12 mouse cellular contexts compared by ENCODE assay signal in the genomic region with DNA sequence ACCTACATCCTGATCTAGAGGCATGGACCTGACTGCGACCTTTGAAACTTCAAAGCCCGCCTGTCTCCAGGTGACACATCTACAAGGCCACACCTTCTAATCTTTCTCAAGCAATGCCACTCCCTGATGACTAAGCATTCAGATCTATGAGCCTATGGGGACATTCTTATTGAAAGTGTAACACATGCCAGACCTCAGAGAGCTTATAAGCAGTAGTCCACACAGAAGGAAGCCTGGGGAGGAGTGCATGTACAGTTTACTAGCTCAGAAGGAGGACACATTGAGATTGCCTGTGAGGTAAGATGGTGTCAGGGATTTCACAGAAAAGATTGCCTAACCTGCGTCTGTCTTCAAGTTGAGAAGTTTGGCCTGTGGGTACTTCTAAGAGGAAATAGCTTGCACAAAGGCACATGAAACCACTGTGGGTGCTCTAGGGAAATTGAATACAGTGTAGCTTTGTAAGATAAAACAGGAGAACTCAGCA. TPM values are rescaled to one million over a fixed set of nuclear protein-coding genes. Genes with fewer than 3 reads are reported as not detected.
DNase-seq lines count a peak whose midpoint lies in the region; ATAC-seq and TF ChIP-seq lines count a peak whose summit lies in the region.
"Had no signal": no experiment of that assay in that cellular context is flagged by ENCODE, and none has a peak within 500 bp of the region (broad histone marks: within the 10 kb centered on the region; RNA-seq: fewer than 3 reads in every experiment).

No protein-coding gene starts in this region.

- H3K36me3 ChIP-seq in thymus, adult 2 months (ENCODE audit: control insufficient read depth, insufficient read depth, low read length): no peaks in the 10 kb centered on the region
- no peaks in the 10 kb centered on the region for H3K36me3 ChIP-seq in liver, embryonic 12.5 days
- H3K36me3 ChIP-seq in stomach, postnatal 0 days (ENCODE audit: control insufficient read depth, insufficient read depth, low read length): no peaks in the 10 kb centered on the region
- no peaks in the 10 kb centered on the region for H3K36me3 ChIP-seq in kidney, adult 2 months (ENCODE audit: control insufficient read depth, insufficient read depth, low read length)
- no peaks in the 10 kb centered on the region for H3K36me3 ChIP-seq in kidney, embryonic 14.5 days (ENCODE audit: control insufficient read depth, insufficient read depth, low read length)

- 65% methylated on average over 3 of the region's 3 CpGs for WGBS in thymus, adult 2 months
- WGBS in liver, embryonic 12.5 days (ENCODE audit: insufficient replicate concordance): 42% methylated on average over 3 of the region's 3 CpGs
- 63% methylated on average over 3 of the region's 3 CpGs for WGBS in stomach, postnatal 0 days
- 83% methylated on average over 3 of the region's 3 CpGs for WGBS in kidney, adult 2 months
- WGBS in kidney, embryonic 14.5 days: 80% methylated on average over 3 of the region's 3 CpGs

- no peak for DNase-seq in thymus, adult 2 months
- no peak for DNase-seq in thymus, postnatal 4 days
- DNase-seq in c-Kit-positive CD71-positive TER-119-negative erythroid progenitor cells, embryonic 14.5 days (ENCODE audit: low read depth): peak; percentile 67
- DNase-seq in stomach, postnatal 0 days (ENCODE audit: low spot score): peak; percentile 66
- no peak for DNase-seq in kidney, adult 2 months
- DNase-seq in cerebellum, adult 11-12 months: no peak
- DNase-seq: cerebellum, postnatal 10 days had no signal

- ATAC-seq in liver, embryonic 12.5 days: peak; percentile 74
- ATAC-seq in stomach, postnatal 0 days (ENCODE audit: low FRiP score, low TSS enrichment): peak; percentile 95
- ATAC-seq in kidney, embryonic 14.5 days (ENCODE audit: low FRiP score, low TSS enrichment): no peak
- ATAC-seq: forebrain, embryonic 14.5 days; Patski had no signal

- no peak for TF ChIP-seq EP300 in stomach, postnatal 0 days (optimal IDR thresholded peaks at IDR 0.05)

- H3K27me3 ChIP-seq in thymus, adult 2 months (ENCODE audit: control insufficient read depth, insufficient read depth, low read length): no peaks in the 10 kb centered on the region
- H3K27me3 ChIP-seq in liver, embryonic 12.5 days (replicated peaks): no peaks in the 10 kb centered on the region
- H3K27me3 ChIP-seq in stomach, postnatal 0 days (ENCODE audit: control insufficient read depth, insufficient read depth, low read length): no peaks in the 10 kb centered on the region
- no peaks in the 10 kb centered on the region for H3K27me3 ChIP-seq in kidney, adult 2 months (replicated peaks; ENCODE audit: control insufficient read depth, insufficient read depth, low read length)
- no peaks in the 10 kb centered on the region for H3K27me3 ChIP-seq in kidney, embryonic 14.5 days (ENCODE audit: control insufficient read depth, insufficient read depth, low read length)
- H3K27me3 ChIP-seq: Patski had no signal

- H3K9ac ChIP-seq in liver, embryonic 12.5 days: no peak overlapping the region
- H3K9ac ChIP-seq in stomach, postnatal 0 days (ENCODE audit: low read length): no peak overlapping the region
- H3K9ac ChIP-seq in kidney, embryonic 14.5 days (ENCODE audit: low read depth, low read length): no peak overlapping the region

- peaks cover 18% of the 10 kb centered on the region for H3K4me1 ChIP-seq in thymus, adult 2 months (replicated peaks; ENCODE audit: control insufficient read depth, insufficient read depth, low read length)
- peaks cover 77% of the 10 kb centered on the region for H3K4me1 ChIP-seq in liver, embryonic 12.5 days
- no peaks in the 10 kb centered on the region for H3K4me1 ChIP-seq in stomach, postnatal 0 days (replicated peaks; ENCODE audit: control insufficient read depth, insufficient read depth)
- peaks cover 6% of the 10 kb centered on the region; the same call in 1 of the 2 replicates for H3K4me1 ChIP-seq in kidney, adult 2 months (ENCODE audit: control insufficient read depth, insufficient read depth, low read length)
- H3K4me1 ChIP-seq in kidney, embryonic 14.5 days (ENCODE audit: control insufficient read depth, insufficient read depth, low read length): no peaks in the 10 kb centered on the region

- no peak for TF ChIP-seq CTCF in thymus, adult 2 months (IDR thresholded peaks at IDR 0.05; ENCODE audit: borderline replicate concordance, control insufficient read depth, extremely low read depth, insufficient read depth, low read length, poor library complexity)
- no peak for TF ChIP-seq CTCF in stomach, postnatal 0 days (IDR thresholded peaks at IDR 0.05; ENCODE audit: low read depth)
- TF ChIP-seq CTCF in kidney, adult 2 months (conservative IDR thresholded peaks at IDR 0.05; ENCODE audit: insufficient read depth, insufficient read length, low read depth, low read length): no peak

- H3K27ac ChIP-seq in thymus, adult 2 months (ENCODE audit: control insufficient read depth, insufficient read depth, low read length): peak overlapping the region; percentile 41; the same call in 1 of the 2 replicates
- H3K27ac ChIP-seq in liver, embryonic 12.5 days: peak overlapping the region; percentile 31; the same call in 1 of the 2 replicates
- H3K27ac ChIP-seq in stomach, postnatal 0 days (replicated peaks): peak overlapping the region; percentile 58; the same call in 1 of the 2 replicates
- H3K27ac ChIP-seq in kidney, adult 2 months (ENCODE audit: insufficient read depth, low read depth, low read length): no peak overlapping the region
- H3K27ac ChIP-seq in kidney, embryonic 14.5 days (ENCODE audit: low read depth, low read length): no peak overlapping the region
- H3K27ac ChIP-seq: macrophage had no signal

- no peak for TF ChIP-seq POLR2A in thymus, adult 2 months (IDR thresholded peaks at IDR 0.05; ENCODE audit: control insufficient read depth, extremely low read depth, insufficient read depth, low read length, poor library complexity)
- TF ChIP-seq POLR2A in kidney, adult 2 months (IDR thresholded peaks at IDR 0.05; ENCODE audit: low read depth, low read length): no peak

- peak overlapping the region; percentile 44 for H3K4me2 ChIP-seq in liver, embryonic 12.5 days
- no peak overlapping the region for H3K4me2 ChIP-seq in stomach, postnatal 0 days (replicated peaks; ENCODE audit: low read depth)
- H3K4me2 ChIP-seq in kidney, embryonic 14.5 days (replicated peaks; ENCODE audit: low read depth, low read length): no peak overlapping the region

- no peaks in the 10 kb centered on the region for H3K9me3 ChIP-seq in liver, embryonic 12.5 days (replicated peaks)
- H3K9me3 ChIP-seq in stomach, postnatal 0 days (ENCODE audit: control insufficient read depth, low read length): no peaks in the 10 kb centered on the region
- H3K9me3 ChIP-seq in kidney, embryonic 14.5 days (ENCODE audit: control insufficient read depth, low read length): no peaks in the 10 kb centered on the region

- no peak overlapping the region for H3K4me3 ChIP-seq in thymus, adult 2 months (ENCODE audit: control insufficient read depth, insufficient read depth, low read length)
- no peak overlapping the region; the same call in 1 of the 2 replicates for H3K4me3 ChIP-seq in liver, embryonic 12.5 days
- H3K4me3 ChIP-seq in stomach, postnatal 0 days (ENCODE audit: low read depth, low read length): no peak overlapping the region
- H3K4me3 ChIP-seq in kidney, adult 2 months (ENCODE audit: insufficient read depth, low read depth, low read length): no peak overlapping the region
- no peak overlapping the region for H3K4me3 ChIP-seq in kidney, embryonic 14.5 days (ENCODE audit: low read length)

RNA-seq across cellular contexts. Expression of a gene that starts 31.9 kb away (rescaled TPM):
- polyA plus RNA-seq in thymus, adult 2 months (2012; rRNA removed): 56.1 and 57.9 TPM in 2 replicates
- 32.2 and 33.0 TPM in 2 replicates for polyA plus RNA-seq in liver, embryonic 12.5 days (2016; fragmentation: Nextera tagmentation; extraction: Ambion mirVana)
- polyA plus RNA-seq in stomach, postnatal 0 days (2015; fragmentation: Nextera tagmentation; extraction: Ambion mirVana): 8.5 and 9.4 TPM in 2 replicates
- 12.1 and 14.2 TPM in 2 replicates for polyA plus RNA-seq in kidney, adult 2 months (2012; rRNA removed)
- 21.9 and 23.2 TPM in 2 replicates for polyA plus RNA-seq in kidney, embryonic 14.5 days (2014; fragmentation: Nextera tagmentation; extraction: Ambion mirVana)

Comparison
In these comparisons a context has a peak if more than half of its experiments do, and no peak if none do; other contexts are left out.
1. DNase-seq: peak in c-Kit-positive CD71-positive TER-119-negative erythroid progenitor cells, embryonic 14.5 days (single experiment) and stomach, postnatal 0 days (single experiment); none in thymus, adult 2 months (single experiment), thymus, postnatal 4 days (single experiment), kidney, adult 2 months (single experiment) and cerebellum, adult 11-12 months (single experiment).
2. H3K27ac ChIP-seq: peak in thymus, adult 2 months (single experiment), liver, embryonic 12.5 days (single experiment) and stomach, postnatal 0 days (single experiment); none in kidney, adult 2 months (single experiment) and kidney, embryonic 14.5 days (single experiment).